Mouse (Mus musculus) left cerebral cortex, adult 9 months (tissue): ENCODE results near the gene Fgfr2.

Experiments used
- DNase-seq, 2 experiments: peaks; one replicate each; pipeline ENCODE4 v3.0.0; 2022; ENCODE audit warnings: low spot score in 2 of 2

Fgfr2 gene

GRCm38 (mm10) chr7:132619549-132619948 is 503.6 kb downstream of the Fgfr2 start:
- DNase-seq, result no peak

DNA sequence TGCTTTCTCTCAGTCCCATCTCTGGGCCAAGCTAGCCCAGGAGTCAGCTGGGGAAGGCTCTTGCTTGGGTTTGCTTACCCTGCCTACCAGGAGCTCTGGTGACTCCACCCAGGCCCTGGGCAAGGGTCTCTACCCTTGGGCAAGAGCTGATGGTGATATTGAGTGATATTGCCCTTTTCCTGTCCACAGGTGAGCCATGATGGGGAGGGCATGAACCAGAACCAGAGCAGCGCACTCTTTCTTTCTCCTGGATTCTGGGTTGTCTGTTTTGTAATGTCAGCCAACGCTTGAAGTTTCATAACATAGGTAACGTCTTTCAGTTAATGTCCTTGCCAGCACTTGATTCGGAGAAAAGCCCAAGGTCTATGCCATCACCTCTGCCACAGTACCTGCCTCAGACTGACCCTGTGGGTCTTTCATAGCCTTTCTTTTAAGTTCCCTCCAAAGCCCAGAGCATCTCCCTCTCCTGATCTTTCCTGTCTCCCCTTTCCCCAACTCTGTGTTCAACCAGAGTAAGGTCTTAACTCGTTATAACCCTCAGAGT is 506.1 kb downstream of the Fgfr2 start:
- DNase-seq, result no peak

DNA sequence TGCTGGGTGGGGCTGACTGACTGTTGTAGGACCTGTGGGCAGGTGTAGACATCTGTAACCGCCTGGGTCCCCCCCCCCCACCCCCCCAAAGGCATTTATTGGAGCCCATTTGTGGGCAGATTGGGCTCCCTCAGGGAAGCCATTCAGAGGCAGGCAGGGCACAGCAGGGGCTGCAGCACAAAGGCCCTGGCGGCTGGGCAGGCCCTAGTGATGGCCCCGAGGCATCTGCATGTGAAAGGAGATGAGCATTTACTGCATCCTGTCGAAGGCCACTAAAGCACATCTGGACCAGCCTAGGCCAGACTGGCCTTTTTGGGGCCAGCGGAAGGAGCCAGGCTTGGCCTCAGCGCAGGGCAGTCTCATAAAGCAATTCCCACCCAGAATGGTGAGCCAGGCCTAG is 506.8 kb downstream of the Fgfr2 start:
- DNase-seq, result no peak

GRCm38 (mm10) chr7:132615346-132615745 is 507.8 kb downstream of the Fgfr2 start:
- no peak for DNase-seq

DNA sequence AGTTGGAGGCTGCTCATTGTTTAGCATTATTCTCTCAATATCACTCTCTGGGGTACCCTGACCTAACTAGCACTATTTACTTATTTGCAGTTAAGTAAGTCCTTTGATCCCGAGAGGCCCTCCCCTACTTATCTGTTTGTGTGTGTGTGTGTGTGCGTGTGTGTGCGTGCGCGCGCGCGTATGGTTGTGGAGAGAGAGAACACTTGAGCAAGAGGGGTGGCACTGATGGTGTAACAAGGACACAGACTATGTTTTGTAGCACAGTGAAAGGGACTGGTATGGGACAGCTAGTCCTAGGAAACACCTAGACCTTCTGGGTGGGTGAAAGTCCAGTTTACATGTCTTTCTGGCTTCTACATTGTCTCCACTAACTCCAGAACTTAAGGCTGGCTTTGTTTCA is 511.6 kb downstream of the Fgfr2 start:
- no peak for DNase-seq

- DNase-seq, result peak in 1 of 2 experiments; percentile 76
Observed at GRCm38 (mm10) chr7:132610468-132611318, 512.5 kb downstream of the Fgfr2 start, which contains the start of gene Lhpp. Gene Lhpp (plus strand): TSS chr7:132610638.

- no peak for DNase-seq
Observed at GRCm38 (mm10) chr7:132608316-132609020, 514.7 kb downstream of the Fgfr2 start.

DNA sequence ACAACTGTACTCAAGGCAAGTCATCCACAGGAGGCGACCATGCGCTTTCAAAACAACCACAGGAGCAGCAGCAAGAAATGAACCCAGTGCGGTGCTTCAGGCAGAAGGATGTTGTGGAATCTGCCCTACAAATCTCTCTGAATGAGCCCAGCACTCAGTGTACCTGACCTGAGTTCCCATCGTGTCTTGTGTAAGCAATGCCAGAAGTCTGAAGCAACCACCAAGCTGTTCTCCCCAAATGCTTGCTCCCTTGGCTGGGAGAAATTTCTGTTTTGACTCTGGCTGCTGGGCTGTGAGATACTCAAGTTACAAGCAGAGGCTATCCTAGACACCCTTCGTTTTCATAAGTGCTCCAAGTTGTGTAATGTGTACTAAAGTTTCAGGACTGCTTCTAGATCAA is 517.5 kb downstream of the Fgfr2 start:
- DNase-seq, result no peak

DNA sequence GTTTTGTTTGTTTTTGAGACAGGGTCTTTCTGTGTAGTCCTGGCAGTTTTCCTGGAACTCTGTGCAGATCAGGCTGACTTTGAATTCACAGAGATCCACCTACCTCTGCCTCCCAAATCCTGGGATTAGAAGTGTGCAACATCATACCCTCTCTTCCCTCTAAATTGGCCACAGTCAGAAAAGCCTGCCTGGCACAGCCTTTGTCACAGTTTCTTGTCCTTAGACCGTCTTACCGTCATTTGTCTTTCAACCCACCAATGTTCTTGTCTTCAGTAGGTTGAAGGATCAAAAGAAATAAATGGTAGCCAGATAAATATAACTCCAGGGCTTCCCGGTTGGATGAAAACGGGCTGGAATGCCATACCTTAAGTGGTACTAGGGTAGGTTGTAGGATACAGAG is 518.4 kb downstream of the Fgfr2 start:
- DNase-seq, result no peak

DNA sequence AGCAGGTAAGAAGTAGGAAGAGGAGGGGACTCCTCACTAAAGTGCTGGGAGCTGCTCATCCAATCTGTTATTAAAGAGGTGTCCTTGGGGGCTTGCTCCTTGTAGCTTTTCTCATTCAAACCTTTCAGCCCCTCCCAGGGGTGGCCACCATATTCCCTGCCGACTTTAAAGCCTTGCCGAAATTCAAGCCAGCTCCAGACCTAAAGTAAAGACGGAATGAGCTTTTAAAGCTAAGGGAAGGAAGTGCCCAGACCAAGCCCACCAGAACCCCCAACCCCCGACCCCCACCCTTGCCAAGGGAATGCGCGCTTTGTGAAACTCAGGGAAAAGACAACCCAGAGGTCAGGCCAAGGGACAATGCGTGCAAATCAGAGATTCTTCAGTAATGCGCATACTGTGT is 522.2 kb downstream of the Fgfr2 start:
- no peak for DNase-seq

- no peak for DNase-seq
Observed at GRCm38 (mm10) chr7:132600026-132600425, 523.1 kb downstream of the Fgfr2 start.

GRCm38 (mm10) chr7:132599071-132599975 is 523.8 kb downstream of the Fgfr2 start, which contains the start of gene Nkx1-2:
Gene Nkx1-2 (minus strand): TSS chr7:132599637.
- no peak for DNase-seq

DNA sequence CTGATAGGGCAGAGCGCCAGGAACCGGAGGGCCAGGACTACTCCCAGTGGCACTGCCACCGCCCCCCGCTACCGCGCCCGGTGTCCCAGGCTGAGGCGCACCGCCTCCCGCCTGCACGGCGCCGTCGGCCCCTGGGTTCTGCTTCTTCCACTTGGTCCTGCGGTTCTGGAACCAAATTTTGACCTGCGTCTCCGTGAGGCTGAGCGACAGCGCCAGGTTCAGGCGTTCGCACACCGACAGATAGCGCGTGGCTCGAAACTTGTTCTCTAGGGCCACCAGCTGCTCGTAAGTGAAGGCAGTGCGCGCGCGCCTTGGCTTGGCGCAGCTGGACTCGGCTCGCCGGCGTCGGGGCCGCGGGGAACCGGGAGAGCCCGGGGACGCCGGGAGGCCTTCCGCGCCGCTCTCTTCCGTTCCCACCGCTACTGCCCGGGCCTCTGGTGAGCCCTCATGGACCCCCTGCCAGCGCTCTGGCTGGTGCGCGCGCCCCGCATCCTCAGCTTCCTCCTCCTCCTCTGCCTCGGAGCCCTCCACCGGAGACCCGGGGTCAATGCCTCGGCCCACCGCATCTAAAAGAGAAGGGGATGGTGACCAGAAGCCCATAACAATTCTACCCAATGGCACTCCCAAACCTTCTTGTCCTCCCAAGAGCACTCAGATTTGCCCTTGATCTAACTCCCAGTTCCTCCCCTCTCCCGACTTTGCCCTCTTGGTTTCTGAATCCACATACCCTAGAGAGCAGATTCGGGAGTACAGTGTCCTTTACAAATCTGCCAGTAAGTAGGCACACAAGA is 525.7 kb downstream of the Fgfr2 start:
- no peak for DNase-seq

DNA sequence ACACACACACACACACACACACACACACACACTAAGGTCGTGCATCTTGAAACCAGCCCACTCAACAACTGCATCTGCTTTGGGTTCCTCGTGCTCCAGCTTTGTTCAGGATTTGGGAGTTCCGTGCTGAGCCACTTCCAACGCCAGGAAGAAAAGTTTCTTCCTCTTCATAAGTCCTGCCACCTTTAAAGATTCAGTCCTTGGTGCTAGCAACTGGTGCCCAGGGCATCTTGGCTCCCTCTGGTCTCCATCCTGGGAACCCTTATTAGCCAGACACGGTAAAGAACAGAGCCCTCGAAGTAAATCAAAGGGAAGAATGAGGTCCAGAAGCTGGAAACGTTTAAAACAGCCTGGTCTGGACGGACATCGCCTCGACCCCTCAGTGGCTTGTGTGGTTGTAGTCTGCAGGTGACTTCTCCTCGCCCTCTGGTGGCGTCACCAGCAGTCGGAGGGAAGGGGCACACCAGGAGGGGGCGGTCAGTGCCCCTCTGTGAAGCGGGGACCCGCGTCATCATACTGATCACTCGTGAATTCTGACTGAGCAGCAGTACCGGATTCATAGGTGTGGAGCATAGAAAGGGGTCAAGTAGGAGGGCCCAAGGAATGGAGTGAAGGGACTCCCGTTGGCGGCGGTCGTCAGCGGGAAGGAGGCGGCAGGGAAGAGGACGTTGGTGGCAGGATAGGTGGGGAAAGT is 526.4 kb downstream of the Fgfr2 start:
- DNase-seq, result no peak

DNA sequence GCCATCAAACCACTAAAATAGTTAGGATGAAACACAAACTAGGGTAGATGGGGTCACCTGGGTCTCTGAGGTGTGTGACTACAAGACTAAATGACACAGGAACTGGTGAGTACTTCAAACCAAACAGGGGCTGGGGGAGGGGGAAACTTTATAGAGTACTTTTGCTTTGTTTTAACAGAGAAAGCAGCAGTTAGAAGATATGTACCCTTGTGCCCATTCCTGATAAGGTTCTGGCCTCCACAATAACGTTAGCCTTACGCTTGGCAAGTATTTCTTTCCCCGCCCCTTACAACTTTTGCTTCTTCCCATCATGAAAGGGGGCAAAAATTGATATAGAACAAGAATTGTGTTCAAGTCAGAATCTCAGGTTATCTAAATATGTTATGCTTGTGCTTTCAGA is 527.4 kb downstream of the Fgfr2 start:
- no peak for DNase-seq

- no peak for DNase-seq
Observed at GRCm38 (mm10) chr7:132594325-132594724, 528.8 kb downstream of the Fgfr2 start.

DNA sequence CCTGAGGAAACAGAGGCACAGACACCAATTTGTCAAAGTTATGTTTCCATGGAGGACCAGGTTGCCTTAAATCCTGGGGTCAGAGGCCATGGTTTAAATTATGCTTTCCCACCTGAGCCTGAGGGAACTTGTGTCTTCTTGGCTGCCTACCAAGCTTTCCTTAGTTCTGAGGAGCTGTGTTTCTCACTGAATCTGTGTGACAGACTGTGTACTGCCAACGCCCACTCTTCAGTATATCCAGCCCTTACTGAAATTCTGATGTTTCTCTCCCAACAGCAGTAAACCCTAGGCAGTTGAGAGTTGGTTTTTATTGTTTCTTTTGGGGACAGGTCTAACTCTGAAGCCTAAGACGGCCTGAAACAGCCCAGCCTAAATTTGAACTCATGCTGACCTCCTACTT is 529.4 kb downstream of the Fgfr2 start:
- no peak for DNase-seq

GRCm38 (mm10) chr7:132589610-132590009 is 533.5 kb downstream of the Fgfr2 start:
- no peak for DNase-seq

GRCm38 (mm10) chr7:132587167-132587566 is 536.0 kb downstream of the Fgfr2 start:
- no peak for DNase-seq
